Mouse (Mus musculus) megakaryocyte, embryonic 14.5 days (primary cell): ENCODE measurements around the gene Pde4d.

Experiments used
- FLI1 ChIP-seq: IDR thresholded peaks from 2 replicates; pipeline ENCODE4 v1.6.1; 2012; ENCODE audit warnings: low read length, inconsistent platforms, mixed read lengths
- GATA1 ChIP-seq: IDR thresholded peaks from 3 replicates; pipeline ENCODE4 v1.6.1; 2012; ENCODE audit warnings: mixed read lengths, low read length, inconsistent platforms, borderline replicate concordance

DNA sequence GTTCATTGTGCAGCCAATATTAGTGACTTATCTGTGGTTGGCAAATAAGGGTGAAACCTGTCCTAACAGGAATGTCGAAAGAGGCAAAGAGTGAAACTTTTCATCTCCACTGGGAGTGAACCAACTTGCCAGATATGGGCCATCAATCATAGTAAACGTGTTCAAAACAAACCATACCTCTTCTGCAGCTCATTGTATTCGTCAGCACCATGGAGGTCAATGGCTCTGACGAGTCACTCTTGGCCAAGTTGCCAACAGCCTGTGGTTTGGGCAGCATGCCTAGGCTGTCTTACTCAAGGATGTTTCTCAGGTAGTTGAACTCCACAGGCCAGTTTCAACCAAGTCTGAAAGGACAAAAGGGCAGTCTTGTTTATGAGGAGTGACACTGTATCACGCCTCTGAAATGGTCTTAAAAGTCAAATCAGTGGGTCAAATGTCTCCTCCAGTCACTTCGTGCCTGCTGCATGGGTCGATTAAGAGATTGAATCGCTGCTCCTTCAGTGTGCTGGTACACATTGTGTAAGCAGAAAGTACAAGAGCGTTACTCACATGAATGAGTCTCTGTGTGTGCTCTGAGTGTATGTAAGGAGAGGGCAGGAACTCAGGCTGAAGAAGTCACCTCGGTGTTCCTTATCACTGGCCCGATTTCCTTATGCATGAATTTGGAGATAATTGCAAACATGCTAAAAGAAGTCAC, 1431.6 kb downstream of the Pde4d start:
- TF ChIP-seq GATA1: no peak
- no peak for TF ChIP-seq FLI1
